Mouse (Mus musculus): ENCODE data around the gene Tm4sf1. TPM values are rescaled to one million over a fixed set of nuclear protein-coding genes. Genes with fewer than 3 reads are reported as not detected.

Gene Tm4sf1
- total and polyA plus RNA-seq, 2 experiments from 2014 or later: 18.2 to 27.0 TPM

DNA sequence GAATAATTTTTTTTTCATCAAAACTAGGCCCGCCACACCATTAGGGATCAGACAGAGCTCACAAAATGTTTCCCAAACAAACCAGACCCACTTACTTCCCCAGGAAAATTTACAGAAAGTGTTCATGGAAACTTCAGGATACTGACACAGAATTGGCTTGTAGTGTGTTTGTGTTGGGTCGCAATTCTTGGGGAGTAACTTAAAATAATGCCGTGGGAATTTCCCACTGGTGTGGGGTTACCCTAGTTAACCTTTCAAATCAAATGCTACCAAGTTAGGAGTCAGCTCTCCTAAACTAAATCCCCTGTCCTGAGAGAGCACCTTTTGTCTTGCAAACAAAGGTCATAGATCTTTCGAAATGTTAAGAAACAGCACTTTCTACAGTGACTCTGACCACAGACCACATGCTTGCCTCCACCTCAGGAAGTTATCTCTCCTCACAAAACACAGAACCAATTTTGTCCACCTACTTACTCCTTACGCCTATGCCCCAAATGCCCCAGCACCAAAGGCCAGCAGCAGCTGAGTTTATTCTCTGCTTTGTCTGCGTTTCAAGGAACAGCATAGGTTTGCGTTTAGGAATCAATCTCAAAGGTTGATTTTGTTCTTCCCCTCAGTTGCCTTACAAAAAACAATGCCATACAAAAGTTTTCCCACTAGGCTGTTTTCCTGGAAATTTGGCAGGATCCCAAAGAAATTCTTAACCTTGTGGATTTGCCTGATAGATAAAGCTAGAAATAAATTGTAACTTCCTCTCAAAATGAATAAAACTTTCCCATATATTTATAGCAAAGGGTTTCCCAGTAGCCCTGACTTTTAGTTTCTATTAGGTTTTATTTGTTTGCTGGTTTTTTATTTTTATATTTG, 13.7 kb downstream of the Tm4sf1 start:
- H3K4me1 ChIP-seq (ENCODE audit: insufficient read depth): no peaks in the 10 kb centered on the region
- no peak for DNase-seq
- no peak for TF ChIP-seq CTCF (IDR thresholded peaks at IDR 0.05; ENCODE audit: low read depth)
- H3K27ac ChIP-seq (ENCODE audit: low read depth, low read length): no peak overlapping the region
- H3K4me2 ChIP-seq (ENCODE audit: low read depth): no peak overlapping the region
- no peak overlapping the region for H3K4me3 ChIP-seq (ENCODE audit: low read depth, low read length)
- H3K9ac ChIP-seq: no peak overlapping the region
- ATAC-seq: no peak
- H3K36me3 ChIP-seq (ENCODE audit: insufficient read depth): no peaks in the 10 kb centered on the region
- no peaks in the 10 kb centered on the region for H3K27me3 ChIP-seq (ENCODE audit: insufficient read depth, low read length)
- WGBS: 33% methylated on average over 7 of the region's 7 CpGs
- no peaks in the 10 kb centered on the region for H3K9me3 ChIP-seq (ENCODE audit: low read length)

DNA sequence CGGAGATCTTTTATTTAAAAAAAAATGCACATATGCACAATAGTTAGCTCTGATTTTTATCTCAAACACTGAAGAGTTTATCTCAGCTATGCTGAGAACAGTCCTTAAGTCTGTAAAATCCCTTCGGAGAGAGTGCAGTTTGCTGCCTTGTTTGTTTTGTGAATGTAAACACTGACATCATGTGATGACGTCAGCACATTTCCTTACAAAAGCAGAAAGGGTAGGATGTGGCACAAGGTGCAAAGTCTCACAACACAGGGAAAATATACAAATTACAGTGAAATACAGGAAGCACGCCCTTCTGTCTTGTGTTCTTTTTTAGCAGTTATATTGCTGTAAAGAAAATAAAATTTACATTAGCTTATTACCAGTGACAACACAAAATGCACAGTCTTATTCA, 14.3 kb downstream of the Tm4sf1 start:
- Histone ChIP-seq H3K27me3 (ENCODE audit: insufficient read depth, low read length) (no peaks in the 10 kb centered on the region), H3K27ac (ENCODE audit: low read depth, low read length) (no peak overlapping the region), H3K4me1 (ENCODE audit: insufficient read depth) (no peaks in the 10 kb centered on the region), H3K9me3 (ENCODE audit: low read length) (no peaks in the 10 kb centered on the region), H3K4me2 (ENCODE audit: low read depth) (no peak overlapping the region), H3K4me3 (ENCODE audit: low read depth, low read length) (no peak overlapping the region), H3K36me3 (ENCODE audit: insufficient read depth) (no peaks in the 10 kb centered on the region), H3K9ac (no peak overlapping the region)
- WGBS: 42% methylated on average over 4 of the region's 4 CpGs
- ATAC-seq (no peak), DNase-seq (no peak)
- TF ChIP-seq CTCF (IDR thresholded peaks at IDR 0.05; ENCODE audit: low read depth): no peak

DNA sequence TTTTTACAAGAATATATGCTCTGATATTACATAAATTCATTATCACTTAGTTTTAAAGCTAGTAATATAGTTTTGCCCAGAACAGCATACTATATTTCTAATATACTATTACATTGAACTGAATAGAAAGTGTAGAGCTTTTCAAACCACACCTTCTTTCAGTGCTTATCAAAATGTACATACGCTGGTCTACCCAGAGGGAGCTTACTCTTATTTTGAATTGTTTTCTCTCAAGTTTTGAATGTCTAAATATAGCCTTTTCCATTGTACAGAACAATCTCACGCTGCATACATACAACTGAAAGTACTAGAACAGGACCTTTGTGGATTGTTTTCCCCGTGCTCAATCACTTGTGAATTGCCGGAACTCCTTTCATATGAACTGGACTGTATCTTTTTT, 23.6 kb downstream of the Tm4sf1 start:
- Histone ChIP-seq H3K27ac (ENCODE audit: low read depth, low read length) (no peak overlapping the region), H3K4me2 (ENCODE audit: low read depth) (no peak overlapping the region), H3K4me3 (ENCODE audit: low read depth, low read length) (no peak overlapping the region), H3K4me1 (ENCODE audit: insufficient read depth) (no peaks in the 10 kb centered on the region), H3K9ac (no peak overlapping the region), H3K36me3 (ENCODE audit: insufficient read depth) (no peaks in the 10 kb centered on the region), H3K9me3 (ENCODE audit: low read length) (no peaks in the 10 kb centered on the region), H3K27me3 (ENCODE audit: insufficient read depth, low read length) (no peaks in the 10 kb centered on the region)
- ATAC-seq: no peak
- DNase-seq: no peak
- TF ChIP-seq CTCF (IDR thresholded peaks at IDR 0.05; ENCODE audit: low read depth): no peak
- 84% methylated on average over 4 of the region's 4 CpGs for WGBS

DNA sequence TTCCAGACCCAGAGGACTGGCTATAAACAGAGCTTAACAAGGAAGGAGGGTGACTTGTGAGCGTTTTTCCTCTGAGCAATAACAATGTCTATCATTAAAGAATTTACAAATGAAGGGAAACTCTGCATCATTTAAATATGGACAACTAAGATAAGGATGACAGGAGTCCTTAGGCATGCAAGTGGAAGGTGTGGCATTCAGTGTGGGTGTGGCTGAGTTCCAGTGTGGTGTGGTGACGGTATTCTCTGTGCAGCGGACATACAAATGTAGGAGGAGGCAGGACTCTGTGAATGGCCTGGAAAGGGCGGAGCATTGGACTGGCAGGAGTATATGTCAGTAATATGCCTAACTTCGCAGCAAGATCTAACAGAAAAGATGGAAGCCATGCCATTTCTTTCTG, 24.3 kb downstream of the Tm4sf1 start:
- no peak overlapping the region for H3K27ac ChIP-seq (ENCODE audit: low read depth, low read length)
- no peak overlapping the region for H3K4me2 ChIP-seq (ENCODE audit: low read depth)
- no peak for TF ChIP-seq CTCF (IDR thresholded peaks at IDR 0.05; ENCODE audit: low read depth)
- DNase-seq (no peak), ATAC-seq (no peak)
- no peaks in the 10 kb centered on the region for H3K9me3 ChIP-seq (ENCODE audit: low read length)
- no peaks in the 10 kb centered on the region for H3K27me3 ChIP-seq (ENCODE audit: insufficient read depth, low read length)
- no peaks in the 10 kb centered on the region for H3K4me1 ChIP-seq (ENCODE audit: insufficient read depth)
- no peaks in the 10 kb centered on the region for H3K36me3 ChIP-seq (ENCODE audit: insufficient read depth)
- H3K9ac ChIP-seq: no peak overlapping the region
- 85% methylated on average over 5 of the region's 5 CpGs for WGBS
- H3K4me3 ChIP-seq (ENCODE audit: low read depth, low read length): no peak overlapping the region

DNA sequence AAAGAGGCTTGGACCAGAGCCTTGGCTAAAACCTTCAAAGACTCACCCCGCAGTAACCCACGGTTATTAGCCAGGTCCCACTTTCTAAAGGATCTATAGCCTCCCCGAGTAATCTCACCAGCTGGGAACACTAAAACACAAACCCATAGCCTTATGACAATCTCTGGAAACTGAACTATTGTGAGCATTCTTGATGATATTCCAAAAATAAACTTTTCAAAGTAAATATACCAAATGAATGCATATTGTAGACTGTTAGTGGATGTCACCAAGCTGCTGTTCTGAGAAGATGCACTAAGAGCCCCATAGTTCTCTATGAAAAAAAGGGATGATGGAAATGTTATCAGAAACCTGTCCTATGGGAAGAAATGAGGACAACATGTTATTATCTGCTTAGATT, 25.0 kb downstream of the Tm4sf1 start:
- Histone ChIP-seq H3K4me2 (ENCODE audit: low read depth) (no peak overlapping the region), H3K27ac (ENCODE audit: low read depth, low read length) (no peak overlapping the region), H3K9me3 (ENCODE audit: low read length) (no peaks in the 10 kb centered on the region), H3K27me3 (ENCODE audit: insufficient read depth, low read length) (no peaks in the 10 kb centered on the region), H3K9ac (no peak overlapping the region), H3K4me1 (ENCODE audit: insufficient read depth) (no peaks in the 10 kb centered on the region), H3K36me3 (ENCODE audit: insufficient read depth) (no peaks in the 10 kb centered on the region), H3K4me3 (ENCODE audit: low read depth, low read length) (no peak overlapping the region)
- no peak for DNase-seq
- ATAC-seq: no peak
- 82% methylated on average over 3 of the region's 3 CpGs for WGBS
- no peak for TF ChIP-seq CTCF (IDR thresholded peaks at IDR 0.05; ENCODE audit: low read depth)

DNA sequence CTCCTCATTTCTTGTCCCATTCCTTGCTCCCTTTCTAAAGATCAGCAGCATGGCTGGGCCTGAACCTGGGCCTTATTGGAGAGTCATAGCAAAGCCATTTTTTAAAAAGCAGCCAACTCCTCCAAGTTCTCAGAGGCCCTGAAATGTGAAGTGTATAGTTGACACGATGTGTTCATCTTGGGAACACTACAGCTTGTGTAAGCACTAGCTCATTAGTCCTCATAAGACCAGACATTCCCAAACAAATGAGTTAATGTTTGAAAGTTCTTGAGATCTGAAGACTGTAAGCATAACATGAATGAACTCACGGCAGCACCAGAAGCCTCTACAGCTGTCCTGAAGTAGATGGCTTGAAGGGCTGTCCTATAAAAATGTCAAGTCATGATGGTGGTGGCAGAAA, 32.8 kb downstream of the Tm4sf1 start:
- H3K36me3 ChIP-seq (ENCODE audit: insufficient read depth): no peaks in the 10 kb centered on the region
- no peak for ATAC-seq
- WGBS: 81% methylated on average over 2 of the region's 2 CpGs

DNA sequence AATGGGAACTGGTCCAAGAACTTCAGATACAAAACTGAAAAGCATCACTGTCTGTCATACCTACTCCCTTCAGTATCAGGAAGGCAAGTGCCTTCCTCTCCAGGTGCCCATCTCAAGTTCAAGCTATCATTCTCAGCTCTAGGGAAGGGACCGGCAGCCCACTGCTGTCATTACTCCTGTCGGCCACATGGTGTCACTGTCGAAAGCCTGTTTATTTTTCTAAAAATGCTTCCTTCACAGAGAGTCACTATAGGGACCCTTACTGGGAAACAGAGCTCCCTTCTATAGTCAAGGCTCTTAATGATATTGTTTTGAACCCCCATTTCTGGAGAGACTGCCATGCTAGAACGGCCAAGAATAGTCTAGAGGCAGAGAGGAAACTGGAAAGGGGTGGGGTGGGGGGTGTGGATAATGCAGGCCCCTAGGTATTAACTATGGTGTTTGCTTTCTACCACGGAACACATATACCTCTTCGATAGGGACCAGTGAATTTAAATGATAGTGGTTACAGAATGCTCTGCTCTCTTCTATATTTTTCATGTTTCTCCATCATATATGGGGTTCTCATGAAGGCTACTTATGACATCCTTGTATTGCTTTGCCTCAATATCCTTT, 34.1 kb downstream of the Tm4sf1 start:
- Histone ChIP-seq H3K4me2 (ENCODE audit: low read depth) (no peak overlapping the region), H3K36me3 (ENCODE audit: insufficient read depth) (no peaks in the 10 kb centered on the region), H3K27me3 (ENCODE audit: insufficient read depth, low read length) (no peaks in the 10 kb centered on the region), H3K4me3 (ENCODE audit: low read depth, low read length) (no peak overlapping the region), H3K4me1 (ENCODE audit: insufficient read depth) (no peaks in the 10 kb centered on the region), H3K9me3 (ENCODE audit: low read length) (no peaks in the 10 kb centered on the region), H3K9ac (no peak overlapping the region), H3K27ac (ENCODE audit: low read depth, low read length) (no peak overlapping the region)
- 35% methylated on average over 6 of the region's 6 CpGs for WGBS
- peak; percentile 85 for ATAC-seq
- peak; percentile 91 for TF ChIP-seq CTCF (IDR thresholded peaks at IDR 0.05; ENCODE audit: low read depth)
- peak; percentile 77 for DNase-seq

More for the DNA sequence above, 32.8 kb downstream of the Tm4sf1 start:
- Histone ChIP-seq H3K4me2 (ENCODE audit: low read depth) (no peak overlapping the region), H3K4me1 (ENCODE audit: insufficient read depth) (no peaks in the 10 kb centered on the region), H3K4me3 (ENCODE audit: low read depth, low read length) (no peak overlapping the region), H3K9me3 (ENCODE audit: low read length) (no peaks in the 10 kb centered on the region), H3K9ac (no peak overlapping the region), H3K27ac (ENCODE audit: low read depth, low read length) (no peak overlapping the region), H3K27me3 (ENCODE audit: insufficient read depth, low read length) (no peaks in the 10 kb centered on the region)
- DNase-seq: no peak
- no peak for TF ChIP-seq CTCF (IDR thresholded peaks at IDR 0.05; ENCODE audit: low read depth)
